Mouse (Mus musculus): ENCODE measurements around the gene Cd28. TPM values are rescaled to one million over a fixed set of nuclear protein-coding genes. Genes with fewer than 3 reads are reported as not detected.

Cd28 gene
- polyA plus RNA-seq, 1 experiment from 2014 or later: 0.42 TPM

GRCm38 (mm10) chr1:60759563-60760335, 43.1 kb downstream of the Cd28 start:
- Histone ChIP-seq H3K4me2 (ENCODE audit: low read length) (no peak overlapping the region), H3K27me3 (ENCODE audit: control insufficient read depth, insufficient read depth, low read length) (no peaks in the 10 kb centered on the region), H3K4me3 (ENCODE audit: control insufficient read depth in 1 of 2, insufficient read depth in 1 of 2, low read depth in 1 of 2, low read length in 2 of 2) (no peak overlapping the region), H3K36me3 (ENCODE audit: control insufficient read depth, insufficient read depth, low read length) (no peaks in the 10 kb centered on the region), H3K27ac (replicated peaks in 1 of 2; ENCODE audit: control insufficient read depth in 1 of 2, insufficient read depth in 1 of 2, low read depth in 2 of 2, low read length in 2 of 2) (no peak overlapping the region), H3K9ac (ENCODE audit: low read length) (no peak overlapping the region), H3K4me1 (ENCODE audit: control insufficient read depth in 2 of 2, insufficient read depth in 2 of 2, low read length in 2 of 2) (peaks cover 0 to 2% of the 10 kb centered on the region in 2 experiments; a peak in 1 of 4 replicates), H3K9me3 (ENCODE audit: control insufficient read depth, low read length) (no peaks in the 10 kb centered on the region)
- no peak for ATAC-seq (ENCODE audit: insufficient number of reproducible peaks, insufficient read depth, low FRiP score, low read depth)
- 73% methylated on average over 7 of the region's 7 CpGs for whole genome bisulfite sequencing

GRCm38 (mm10) chr1:60760475-60760874, 43.9 kb downstream of the Cd28 start:
- Histone ChIP-seq H3K4me2 (ENCODE audit: low read length) (no peak overlapping the region), H3K36me3 (ENCODE audit: control insufficient read depth, insufficient read depth, low read length) (no peaks in the 10 kb centered on the region), H3K27ac (replicated peaks in 1 of 2; ENCODE audit: control insufficient read depth in 1 of 2, insufficient read depth in 1 of 2, low read depth in 2 of 2, low read length in 2 of 2) (no peak overlapping the region), H3K4me1 (ENCODE audit: control insufficient read depth in 2 of 2, insufficient read depth in 2 of 2, low read length in 2 of 2) (peaks cover 0 to 2% of the 10 kb centered on the region in 2 experiments; a peak in 1 of 4 replicates), H3K9me3 (ENCODE audit: control insufficient read depth, low read length) (no peaks in the 10 kb centered on the region), H3K4me3 (ENCODE audit: control insufficient read depth in 1 of 2, insufficient read depth in 1 of 2, low read depth in 1 of 2, low read length in 2 of 2) (no peak overlapping the region), H3K9ac (ENCODE audit: low read length) (no peak overlapping the region), H3K27me3 (ENCODE audit: control insufficient read depth, insufficient read depth, low read length) (no peaks in the 10 kb centered on the region)
- WGBS: 83% methylated on average over 3 of the region's 3 CpGs
- ATAC-seq (ENCODE audit: insufficient number of reproducible peaks, insufficient read depth, low FRiP score, low read depth): no peak

DNA sequence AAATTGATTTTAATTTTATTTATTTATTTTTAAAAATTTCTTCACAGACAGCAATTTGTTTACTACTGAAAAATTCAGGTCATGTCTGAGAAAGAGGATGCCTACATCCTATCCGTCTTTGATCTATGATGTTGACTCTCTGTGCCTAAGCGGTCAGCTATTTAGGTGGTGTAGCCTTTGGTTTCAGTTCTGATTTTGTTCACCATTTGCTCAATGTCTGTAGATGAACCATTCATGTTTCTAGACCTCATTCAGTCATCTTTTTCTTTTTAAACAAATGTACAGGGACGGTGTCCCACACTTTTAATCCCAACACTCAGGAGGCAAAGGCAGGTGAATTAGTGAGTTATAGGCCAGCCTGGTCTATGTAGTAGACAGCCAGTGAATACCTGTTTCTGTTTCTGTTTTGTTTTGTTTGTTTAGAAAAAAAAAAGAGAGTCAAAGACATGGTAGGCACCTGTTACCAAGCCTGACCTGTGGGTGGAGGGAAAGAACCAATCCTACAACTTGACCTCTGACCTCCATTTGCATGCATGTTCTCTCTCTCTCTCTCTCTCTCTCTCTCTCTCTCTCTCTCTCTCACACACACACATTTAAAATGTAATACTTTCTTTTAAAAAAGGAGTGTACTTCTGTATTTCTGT, 45.0 kb downstream of the Cd28 start:
- H3K4me3 ChIP-seq (ENCODE audit: control insufficient read depth in 1 of 2, insufficient read depth in 1 of 2, low read depth in 1 of 2, low read length in 2 of 2): no peak overlapping the region
- no peak for ATAC-seq (ENCODE audit: insufficient number of reproducible peaks, insufficient read depth, low FRiP score, low read depth)
- H3K27ac ChIP-seq (replicated peaks in 1 of 2; ENCODE audit: control insufficient read depth in 1 of 2, insufficient read depth in 1 of 2, low read depth in 2 of 2, low read length in 2 of 2): no peak overlapping the region
- no peaks in the 10 kb centered on the region for H3K36me3 ChIP-seq (ENCODE audit: control insufficient read depth, insufficient read depth, low read length)
- no peaks in the 10 kb centered on the region for H3K27me3 ChIP-seq (ENCODE audit: control insufficient read depth, insufficient read depth, low read length)
- no peak overlapping the region for H3K9ac ChIP-seq (ENCODE audit: low read length)
- 93% methylated on average over 3 of the region's 3 CpGs for WGBS
- H3K4me2 ChIP-seq (ENCODE audit: low read length): no peak overlapping the region
- peaks cover 0 to 2% of the 10 kb centered on the region in 2 experiments; a peak in 1 of 4 replicates for H3K4me1 ChIP-seq (ENCODE audit: control insufficient read depth in 2 of 2, insufficient read depth in 2 of 2, low read length in 2 of 2)
- H3K9me3 ChIP-seq (ENCODE audit: control insufficient read depth, low read length): no peaks in the 10 kb centered on the region

DNA sequence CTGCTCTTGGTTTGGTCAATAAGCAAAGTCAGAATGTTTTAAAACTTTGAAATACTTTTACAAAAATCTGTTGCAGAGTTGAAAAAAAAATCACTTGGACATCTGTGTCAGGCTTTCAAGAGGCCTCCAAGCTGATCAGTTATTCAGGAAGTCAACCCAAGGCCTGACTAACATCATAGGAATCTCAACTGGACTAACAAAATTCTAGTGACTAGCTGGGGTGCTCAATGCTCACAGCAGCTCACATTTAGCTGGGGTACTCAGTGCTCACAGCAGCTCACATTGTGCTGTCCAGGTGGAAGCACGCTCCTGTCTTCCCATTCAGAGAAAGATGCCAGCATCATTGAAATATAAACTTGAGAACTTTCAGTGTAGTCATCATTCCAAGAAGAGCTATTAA, 45.9 kb downstream of the Cd28 start:
- Histone ChIP-seq H3K27ac (replicated peaks in 1 of 2; ENCODE audit: control insufficient read depth in 1 of 2, insufficient read depth in 1 of 2, low read depth in 2 of 2, low read length in 2 of 2) (no peak overlapping the region), H3K4me3 (ENCODE audit: control insufficient read depth in 1 of 2, insufficient read depth in 1 of 2, low read depth in 1 of 2, low read length in 2 of 2) (no peak overlapping the region), H3K4me2 (ENCODE audit: low read length) (no peak overlapping the region), H3K9ac (ENCODE audit: low read length) (no peak overlapping the region), H3K9me3 (ENCODE audit: control insufficient read depth, low read length) (no peaks in the 10 kb centered on the region), H3K27me3 (ENCODE audit: control insufficient read depth, insufficient read depth, low read length) (no peaks in the 10 kb centered on the region), H3K36me3 (ENCODE audit: control insufficient read depth, insufficient read depth, low read length) (no peaks in the 10 kb centered on the region), H3K4me1 (ENCODE audit: control insufficient read depth in 2 of 2, insufficient read depth in 2 of 2, low read length in 2 of 2) (peaks cover 0 to 2% of the 10 kb centered on the region in 2 experiments; a peak in 1 of 4 replicates)
- WGBS: 91% methylated on average over 1 of the region's 1 CpGs
- no peak for ATAC-seq (ENCODE audit: insufficient number of reproducible peaks, insufficient read depth, low FRiP score, low read depth)

DNA sequence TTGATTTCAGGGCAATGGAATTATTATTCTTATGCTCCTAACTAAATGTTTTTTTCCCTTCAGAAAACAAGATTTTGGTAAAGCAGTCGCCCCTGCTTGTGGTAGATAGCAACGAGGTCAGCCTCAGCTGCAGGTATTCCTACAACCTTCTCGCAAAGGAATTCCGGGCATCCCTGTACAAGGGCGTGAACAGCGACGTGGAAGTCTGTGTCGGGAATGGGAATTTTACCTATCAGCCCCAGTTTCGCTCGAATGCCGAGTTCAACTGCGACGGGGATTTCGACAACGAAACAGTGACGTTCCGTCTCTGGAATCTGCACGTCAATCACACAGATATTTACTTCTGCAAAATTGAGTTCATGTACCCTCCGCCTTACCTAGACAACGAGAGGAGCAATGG, 46.3 kb downstream of the Cd28 start:
- no peaks in the 10 kb centered on the region for H3K9me3 ChIP-seq (ENCODE audit: control insufficient read depth, low read length)
- H3K4me3 ChIP-seq (ENCODE audit: control insufficient read depth in 1 of 2, insufficient read depth in 1 of 2, low read depth in 1 of 2, low read length in 2 of 2): no peak overlapping the region
- WGBS: 61% methylated on average over 20 of the region's 20 CpGs
- H3K27me3 ChIP-seq (ENCODE audit: control insufficient read depth, insufficient read depth, low read length): no peaks in the 10 kb centered on the region
- no peak for ATAC-seq (ENCODE audit: insufficient number of reproducible peaks, insufficient read depth, low FRiP score, low read depth)
- no peak overlapping the region for H3K9ac ChIP-seq (ENCODE audit: low read length)
- peak overlapping the region; percentile 11; the same call in 1 of the 2 replicates for H3K4me2 ChIP-seq (ENCODE audit: low read length)
- H3K36me3 ChIP-seq (ENCODE audit: control insufficient read depth, insufficient read depth, low read length): no peaks in the 10 kb centered on the region
- H3K4me1 ChIP-seq (ENCODE audit: control insufficient read depth in 2 of 2, insufficient read depth in 2 of 2, low read length in 2 of 2): peaks cover 0 to 2% of the 10 kb centered on the region in 2 experiments; a peak in 1 of 4 replicates
- no peak overlapping the region for H3K27ac ChIP-seq (replicated peaks in 1 of 2; ENCODE audit: control insufficient read depth in 1 of 2, insufficient read depth in 1 of 2, low read depth in 2 of 2, low read length in 2 of 2)

DNA sequence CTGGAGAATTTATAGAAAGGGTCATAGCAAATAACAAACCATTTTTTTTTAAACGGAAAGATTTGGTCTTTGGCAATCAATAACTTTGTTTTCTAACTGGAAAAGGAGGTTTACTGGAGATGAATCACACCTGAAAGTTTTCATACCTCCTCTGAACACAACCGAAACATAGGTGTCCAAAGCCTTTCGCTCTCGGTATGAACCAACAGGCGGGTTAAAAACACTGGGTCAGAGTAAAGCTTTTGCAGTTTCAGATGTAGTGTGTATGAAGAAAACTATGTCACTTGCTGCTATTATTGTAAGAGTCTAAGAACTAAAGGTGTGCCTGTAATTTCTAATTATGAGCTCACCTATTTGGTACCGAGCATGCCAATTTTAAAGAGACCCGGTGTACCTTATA, 55.2 kb downstream of the Cd28 start:
- H3K4me3 ChIP-seq (ENCODE audit: control insufficient read depth in 1 of 2, insufficient read depth in 1 of 2, low read depth in 1 of 2, low read length in 2 of 2): no peak overlapping the region
- H3K4me1 ChIP-seq (ENCODE audit: control insufficient read depth in 2 of 2, insufficient read depth in 2 of 2, low read length in 2 of 2): no peaks in the 10 kb centered on the region
- H3K27ac ChIP-seq (replicated peaks in 1 of 2; ENCODE audit: control insufficient read depth in 1 of 2, insufficient read depth in 1 of 2, low read depth in 2 of 2, low read length in 2 of 2): no peak overlapping the region
- ATAC-seq (ENCODE audit: insufficient number of reproducible peaks, insufficient read depth, low FRiP score, low read depth): no peak
- WGBS: 93% methylated on average over 7 of the region's 7 CpGs
- H3K9me3 ChIP-seq (ENCODE audit: control insufficient read depth, low read length): no peaks in the 10 kb centered on the region
- H3K36me3 ChIP-seq (ENCODE audit: control insufficient read depth, insufficient read depth, low read length): no peaks in the 10 kb centered on the region
- no peaks in the 10 kb centered on the region for H3K27me3 ChIP-seq (ENCODE audit: control insufficient read depth, insufficient read depth, low read length)
- no peak overlapping the region for H3K9ac ChIP-seq (ENCODE audit: low read length)
- no peak overlapping the region for H3K4me2 ChIP-seq (ENCODE audit: low read length)

DNA sequence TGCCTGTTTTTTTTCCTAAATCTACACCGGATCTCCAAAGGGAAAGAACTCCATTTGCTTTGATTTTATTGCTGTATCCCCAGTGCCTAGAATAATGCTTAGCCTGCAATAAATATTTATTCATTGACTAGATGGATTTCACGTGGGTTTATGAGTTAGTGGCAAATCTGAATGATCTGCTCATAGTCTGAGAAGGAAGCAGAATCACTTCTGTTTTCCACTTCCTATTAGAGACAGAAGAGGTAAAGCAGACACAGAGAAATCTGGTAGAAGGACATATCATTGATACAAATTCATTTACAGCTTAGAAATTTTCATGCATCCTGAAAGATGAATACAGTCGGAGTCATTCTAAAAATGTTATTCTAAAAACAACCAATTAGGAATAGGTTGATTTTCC, 56.6 kb downstream of the Cd28 start:
- Histone ChIP-seq H3K4me1 (ENCODE audit: control insufficient read depth in 2 of 2, insufficient read depth in 2 of 2, low read length in 2 of 2) (peaks cover 0 to under 1% of the 10 kb centered on the region in 2 experiments; a peak in 2 of 4 replicates), H3K27ac (replicated peaks in 1 of 2; ENCODE audit: control insufficient read depth in 1 of 2, insufficient read depth in 1 of 2, low read depth in 2 of 2, low read length in 2 of 2) (no peak overlapping the region), H3K9me3 (ENCODE audit: control insufficient read depth, low read length) (no peaks in the 10 kb centered on the region), H3K4me2 (ENCODE audit: low read length) (no peak overlapping the region), H3K36me3 (ENCODE audit: control insufficient read depth, insufficient read depth, low read length) (no peaks in the 10 kb centered on the region), H3K4me3 (ENCODE audit: control insufficient read depth in 1 of 2, insufficient read depth in 1 of 2, low read depth in 1 of 2, low read length in 2 of 2) (no peak overlapping the region), H3K9ac (ENCODE audit: low read length) (no peak overlapping the region), H3K27me3 (ENCODE audit: control insufficient read depth, insufficient read depth, low read length) (no peaks in the 10 kb centered on the region)
- ATAC-seq (ENCODE audit: insufficient number of reproducible peaks, insufficient read depth, low FRiP score, low read depth): no peak
- 75% methylated on average over 3 of the region's 3 CpGs for WGBS

Measured in heart, embryonic 14.5 days (tissue).